Mouse (Mus musculus) macrophage (primary cell): ENCODE measurements around the gene Tnnt3. TPM values are rescaled to one million over a fixed set of nuclear protein-coding genes. Genes with fewer than 3 reads are reported as not detected.

Experiments
- H3K27ac ChIP-seq: fragments of 350-480 bp; formaldehyde crosslinking; 2 replicates; pipeline ENCODE4 v1.9.0; 2021
- H3K36me3 ChIP-seq: fragments of 350-480 bp; formaldehyde crosslinking; 2 replicates; pipeline ENCODE4 v1.9.0; 2021; ENCODE audit errors: inconsistent target
- H3K4me3 ChIP-seq: fragments of 350-480 bp; formaldehyde crosslinking; 2 replicates; pipeline ENCODE4 v1.9.0; 2021; ENCODE audit errors: inconsistent target
- H3K79me2 ChIP-seq: fragments of 350-480 bp; formaldehyde crosslinking; 2 replicates; pipeline ENCODE4 v1.9.0; 2021; ENCODE audit errors: inconsistent target
- WGBS: methylation state at CpG from one replicate; pipeline ENCODE4 v1.1.7; 2026; ENCODE audit warnings: inconsistent platforms; ENCODE audit not compliant: missing documents; 5-methylcytosine and 5-hydroxymethylcytosine counted together
- polyA plus RNA-seq: library from polyadenylated mRNA; stranded (reverse); fragments of 250-400 nt; gene quantifications from 3 replicates; pipeline ENCODE4 v1.2.4, GENCODE M21; 2018; ENCODE audit warnings: inconsistent platforms

Gene Tnnt3
- polyA plus RNA-seq, 1 experiment from 2014 or later, result not detected

DNA sequence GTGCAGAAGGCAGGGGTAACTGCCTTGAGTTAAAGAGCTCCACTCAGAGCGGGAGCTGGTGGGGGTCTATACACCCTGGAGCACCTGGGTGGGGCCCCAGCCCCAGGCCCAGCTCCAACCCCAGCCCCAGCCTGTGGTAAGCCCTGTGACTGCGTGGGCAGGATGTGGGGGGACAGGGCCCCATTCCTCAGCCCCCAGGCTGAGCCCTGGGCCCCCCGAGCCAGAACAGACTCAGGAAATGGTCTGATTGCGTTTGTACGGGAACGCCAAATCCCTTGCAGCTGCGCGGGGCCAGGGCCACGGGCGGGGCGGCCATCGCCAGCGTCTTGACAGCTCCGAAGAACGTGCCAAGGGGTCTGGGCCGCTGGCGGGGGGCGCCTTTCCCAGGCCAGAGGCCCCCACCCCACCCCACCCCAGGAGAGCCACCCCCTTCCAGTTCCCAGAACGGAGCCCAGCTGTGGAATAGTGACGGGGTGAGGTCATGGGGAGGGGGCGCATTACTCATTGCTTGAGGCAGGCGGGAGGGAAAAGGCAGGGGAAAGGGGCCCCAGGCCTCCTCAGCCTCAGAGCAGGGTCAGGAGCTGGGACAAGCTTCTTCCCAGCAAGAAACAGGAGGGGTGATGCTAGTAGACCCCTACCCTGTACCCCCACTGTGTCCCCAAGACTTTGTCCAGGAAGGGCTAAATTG is 16.9 kb upstream of the Tnnt3 start:
- 45% methylated on average over 17 of the region's 22 CpGs for WGBS
- H3K4me3 ChIP-seq, result no peak overlapping the region
- H3K79me2 ChIP-seq, result peaks cover 56% of the 10 kb centered on the region
- peaks cover 26% of the 10 kb centered on the region; the same call in 1 of the 2 replicates for H3K36me3 ChIP-seq
- H3K27ac ChIP-seq, result no peak overlapping the region

DNA sequence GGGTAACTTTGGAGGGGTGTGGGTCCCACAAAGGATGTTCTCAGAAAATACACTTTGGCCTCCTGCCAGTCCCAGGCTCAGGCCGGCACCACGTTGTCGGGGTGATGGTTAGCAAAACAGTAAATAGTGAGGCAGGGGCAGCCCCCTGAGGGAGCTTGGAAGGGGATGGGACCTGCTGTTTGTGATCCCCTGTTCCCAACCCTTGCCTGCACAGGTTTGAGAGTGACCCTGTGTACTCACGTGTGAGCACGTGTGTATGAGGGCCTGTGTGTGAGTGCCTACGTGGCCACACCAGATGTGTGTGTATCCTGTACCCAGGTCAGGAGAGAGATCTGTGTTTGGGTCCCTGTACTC is 16.4 kb upstream of the Tnnt3 start:
- 95% methylated on average over 4 of the region's 6 CpGs for WGBS
- H3K27ac ChIP-seq, result no peak overlapping the region
- peaks cover 50% of the 10 kb centered on the region for H3K79me2 ChIP-seq
- no peak overlapping the region for H3K4me3 ChIP-seq
- peaks cover 31% of the 10 kb centered on the region; the same call in 1 of the 2 replicates for H3K36me3 ChIP-seq

DNA sequence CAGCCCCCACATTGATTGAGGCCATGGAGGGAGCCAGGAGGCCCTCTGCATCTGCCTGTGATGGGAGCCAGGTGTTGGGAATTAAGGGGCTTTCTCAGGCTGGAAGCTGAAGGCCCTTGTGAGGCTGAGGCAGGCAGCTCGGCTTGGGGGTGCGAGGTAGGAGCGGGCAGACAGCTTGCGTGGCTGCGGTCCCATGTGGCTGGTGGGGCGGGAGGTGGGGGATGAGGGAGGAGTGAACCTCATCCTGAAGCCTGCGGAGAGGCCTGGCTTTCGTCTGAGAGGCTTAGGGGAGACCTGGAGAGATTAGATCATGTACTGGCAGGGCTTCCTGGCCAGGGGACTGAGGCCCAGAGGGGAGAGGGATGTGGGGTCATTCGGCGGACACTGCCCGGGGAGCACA is 15.5 kb upstream of the Tnnt3 start:
- H3K79me2 ChIP-seq, result peaks cover 41% of the 10 kb centered on the region
- WGBS, result 98% methylated on average over 11 of the region's 11 CpGs
- H3K36me3 ChIP-seq, result peaks cover 39% of the 10 kb centered on the region; the same call in 1 of the 2 replicates
- H3K27ac ChIP-seq, result no peak overlapping the region
- no peak overlapping the region for H3K4me3 ChIP-seq

DNA sequence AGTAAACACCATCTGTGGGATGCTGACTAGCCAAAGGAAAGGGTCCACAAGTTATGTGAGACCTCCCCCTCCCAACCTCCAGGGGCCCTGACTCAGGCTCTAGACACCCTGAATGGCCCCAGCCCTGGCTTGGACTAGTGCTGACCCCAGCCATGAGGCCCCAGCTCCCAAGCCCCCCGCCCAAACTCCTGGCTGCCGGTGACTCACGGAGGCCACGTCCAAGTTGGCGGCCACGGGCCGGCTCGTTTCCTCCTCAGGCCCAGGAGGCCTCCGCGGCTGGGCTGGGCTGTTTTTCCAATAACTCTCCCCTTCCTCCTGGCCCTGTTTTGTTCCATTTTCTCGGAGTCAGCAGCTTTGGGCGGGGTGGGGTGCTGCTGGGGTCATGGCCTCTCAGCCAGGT is 13.9 kb upstream of the Tnnt3 start:
- Histone ChIP-seq H3K79me2 (peaks cover 25% of the 10 kb centered on the region), H3K27ac (no peak overlapping the region), H3K4me3 (no peak overlapping the region), H3K36me3 (peaks cover 55% of the 10 kb centered on the region; the same call in 1 of the 2 replicates)
- 88% methylated on average over 8 of the region's 12 CpGs for WGBS

DNA sequence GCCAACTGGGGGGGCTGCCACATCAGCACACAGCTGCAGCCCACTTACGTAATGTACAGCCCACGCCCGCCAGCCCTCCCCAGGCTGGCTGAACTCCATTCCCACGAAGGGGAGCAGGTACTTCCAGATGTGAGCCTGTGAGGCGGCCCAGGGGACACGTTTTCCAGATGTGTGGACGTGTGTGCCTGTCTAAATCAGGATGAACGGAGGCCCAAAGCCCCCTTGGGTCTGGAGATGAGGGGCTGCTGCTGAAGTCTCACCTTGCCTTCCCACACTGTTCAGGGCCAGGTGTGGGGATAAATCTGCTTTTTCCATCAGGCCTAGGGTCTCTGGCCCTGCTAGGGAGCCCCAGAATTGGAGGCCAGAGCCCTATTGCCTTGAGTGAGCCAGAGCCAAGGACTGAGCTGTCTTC is 11.9 kb upstream of the Tnnt3 start:
- Histone ChIP-seq H3K4me3 (no peak overlapping the region), H3K79me2 (peaks cover 7% of the 10 kb centered on the region; the same call in 1 of the 2 replicates), H3K27ac (no peak overlapping the region), H3K36me3 (peaks cover 74% of the 10 kb centered on the region)
- 91% methylated on average over 8 of the region's 8 CpGs for WGBS

DNA sequence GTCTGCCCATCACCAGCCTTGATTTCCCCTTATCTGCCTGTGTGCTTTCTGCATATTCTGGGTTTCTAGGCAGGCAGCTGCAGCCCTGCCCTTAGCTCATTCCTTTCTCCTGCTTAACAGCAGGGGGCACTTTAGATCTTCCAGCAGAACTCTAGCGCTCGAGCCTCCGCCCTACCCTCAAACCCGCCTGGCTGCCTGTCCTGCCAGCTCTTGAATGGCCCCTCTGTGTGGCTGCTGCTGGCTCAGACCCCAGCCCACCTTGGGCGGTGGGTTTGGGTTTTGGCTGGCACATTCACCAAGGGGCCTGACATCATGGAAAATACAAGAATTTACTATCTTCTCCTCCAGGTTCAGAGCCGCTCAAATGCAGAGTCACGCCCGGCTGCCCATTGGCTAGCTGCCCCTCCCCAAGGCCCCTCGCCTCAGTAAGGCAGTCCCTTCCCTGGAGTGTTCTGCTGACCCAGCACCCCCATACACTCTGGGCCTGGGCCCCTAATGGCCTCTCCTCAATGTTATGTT is 11.2 kb upstream of the Tnnt3 start:
- no peak overlapping the region for H3K27ac ChIP-seq
- no peak overlapping the region for H3K4me3 ChIP-seq
- H3K36me3 ChIP-seq, result peaks cover 80% of the 10 kb centered on the region
- 89% methylated on average over 6 of the region's 9 CpGs for WGBS
- peaks cover 2% of the 10 kb centered on the region; the same call in 1 of the 2 replicates for H3K79me2 ChIP-seq

DNA sequence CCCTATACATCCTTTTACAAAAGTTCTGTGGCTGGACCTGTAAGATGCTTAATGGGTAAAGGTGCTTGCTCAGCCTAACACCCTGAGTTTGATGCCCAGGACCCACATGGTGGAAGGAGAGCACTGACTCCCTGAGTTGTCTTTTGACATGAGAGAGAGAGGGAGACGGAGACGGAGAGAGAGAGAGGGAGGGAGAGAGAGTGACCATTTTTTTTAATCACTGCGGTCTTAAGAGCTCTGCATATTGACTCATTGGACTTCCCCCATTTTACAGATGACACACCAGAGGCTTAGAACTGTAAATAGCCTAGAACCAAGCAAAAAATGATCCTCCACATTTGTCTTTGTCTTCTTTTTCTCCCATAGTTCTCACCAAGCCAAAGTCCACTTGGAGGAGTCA is 10.6 kb upstream of the Tnnt3 start:
- WGBS, result 90% methylated on average over 2 of the region's 3 CpGs
- Histone ChIP-seq H3K36me3 (peaks cover 86% of the 10 kb centered on the region), H3K79me2 (no peaks in the 10 kb centered on the region), H3K4me3 (no peak overlapping the region), H3K27ac (no peak overlapping the region)

DNA sequence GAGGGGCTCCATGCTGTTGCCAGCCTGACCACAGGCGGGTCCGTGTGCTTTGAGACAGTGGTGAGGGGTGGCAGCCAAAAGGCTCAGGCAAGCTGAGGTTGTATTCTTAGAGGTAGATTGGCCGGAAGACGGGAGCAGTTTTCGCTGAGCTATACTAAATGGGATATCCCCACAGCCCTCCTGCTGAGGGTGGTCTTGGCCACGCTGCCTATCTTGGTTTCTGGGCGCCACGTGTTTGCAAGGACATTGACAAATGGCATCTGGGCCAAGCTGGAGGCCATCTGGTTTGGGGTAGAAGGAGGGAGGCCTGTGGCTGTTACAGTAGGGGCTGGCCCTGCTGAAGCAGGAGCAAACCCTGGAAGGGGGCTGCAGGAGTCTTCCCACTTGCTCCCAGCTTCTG is 5.1 kb upstream of the Tnnt3 start:
- 94% methylated on average over 7 of the region's 8 CpGs for WGBS
- Histone ChIP-seq H3K36me3 (peaks cover 58% of the 10 kb centered on the region), H3K27ac (no peak overlapping the region), H3K4me3 (no peak overlapping the region), H3K79me2 (no peaks in the 10 kb centered on the region)

DNA sequence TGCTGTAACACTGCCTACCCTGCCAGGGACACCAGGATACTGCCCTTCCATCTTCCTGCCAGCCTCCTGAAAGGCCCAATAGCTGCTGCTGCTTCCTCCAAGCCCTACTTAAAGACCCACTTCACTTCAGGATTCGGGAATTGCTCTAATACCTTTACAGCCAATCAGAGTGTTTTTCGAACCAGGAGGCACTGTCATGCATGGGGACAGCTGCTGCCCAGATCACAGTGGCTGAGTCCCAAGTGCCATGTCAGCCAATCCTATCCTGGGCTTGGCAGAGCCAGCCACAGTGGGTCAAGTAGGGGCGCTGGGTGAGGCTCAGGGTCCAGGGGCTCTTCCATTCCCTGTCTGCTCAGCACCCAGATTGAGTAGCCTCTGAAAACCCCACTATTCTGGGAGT is 2.5 kb upstream of the Tnnt3 start:
- H3K36me3 ChIP-seq, result peaks cover 32% of the 10 kb centered on the region; the same call in 1 of the 2 replicates
- no peak overlapping the region for H3K27ac ChIP-seq
- H3K79me2 ChIP-seq, result no peaks in the 10 kb centered on the region
- 97% methylated on average over 3 of the region's 3 CpGs for WGBS
- H3K4me3 ChIP-seq, result no peak overlapping the region

DNA sequence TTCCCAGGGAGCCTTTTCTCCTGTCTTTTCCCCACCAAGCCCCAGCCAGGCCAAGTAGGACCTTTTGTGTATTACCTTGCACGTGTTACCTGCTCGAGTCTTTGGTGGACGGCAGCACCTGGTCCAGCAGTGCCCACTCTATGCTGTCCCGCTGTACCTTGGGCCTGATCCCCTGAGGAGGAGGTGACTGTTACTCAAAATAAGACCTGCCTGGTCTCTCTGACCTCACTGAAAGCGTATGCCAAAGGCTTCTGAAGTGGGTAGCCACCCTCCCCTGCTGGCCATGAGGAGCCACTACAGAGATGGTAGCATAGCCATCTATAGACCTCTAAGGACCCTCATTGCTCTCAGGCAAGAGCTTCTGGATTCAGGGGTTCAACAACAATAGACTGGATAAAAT is 1.8 kb upstream of the Tnnt3 start:
- WGBS, result 96% methylated on average over 5 of the region's 5 CpGs
- Histone ChIP-seq H3K36me3 (peaks cover 26% of the 10 kb centered on the region; the same call in 1 of the 2 replicates), H3K79me2 (no peaks in the 10 kb centered on the region), H3K27ac (no peak overlapping the region), H3K4me3 (no peak overlapping the region)

DNA sequence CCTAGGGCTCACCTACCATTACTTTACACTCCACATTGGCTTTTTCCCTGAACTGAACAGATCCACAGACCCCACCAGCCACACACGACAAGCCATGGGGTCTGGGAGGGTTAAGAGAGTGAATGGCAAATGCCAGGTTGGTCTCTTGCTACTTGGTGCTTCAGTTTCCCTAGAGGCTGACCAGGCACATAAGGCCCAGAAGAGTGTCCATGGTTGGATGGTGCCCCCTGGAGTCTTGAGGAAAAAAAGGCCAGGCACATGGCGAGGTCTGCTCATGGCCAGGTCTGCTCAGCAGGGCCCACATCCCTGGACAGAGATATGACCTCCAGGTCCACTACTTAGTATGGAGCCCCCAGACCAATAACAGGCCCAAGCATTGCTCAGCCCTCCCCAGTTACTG is 861 bp upstream of the Tnnt3 start:
- Histone ChIP-seq H3K4me3 (no peak overlapping the region), H3K79me2 (no peaks in the 10 kb centered on the region), H3K27ac (no peak overlapping the region), H3K36me3 (peaks cover 17% of the 10 kb centered on the region; the same call in 1 of the 2 replicates)
- 84% methylated on average over 2 of the region's 2 CpGs for WGBS

DNA sequence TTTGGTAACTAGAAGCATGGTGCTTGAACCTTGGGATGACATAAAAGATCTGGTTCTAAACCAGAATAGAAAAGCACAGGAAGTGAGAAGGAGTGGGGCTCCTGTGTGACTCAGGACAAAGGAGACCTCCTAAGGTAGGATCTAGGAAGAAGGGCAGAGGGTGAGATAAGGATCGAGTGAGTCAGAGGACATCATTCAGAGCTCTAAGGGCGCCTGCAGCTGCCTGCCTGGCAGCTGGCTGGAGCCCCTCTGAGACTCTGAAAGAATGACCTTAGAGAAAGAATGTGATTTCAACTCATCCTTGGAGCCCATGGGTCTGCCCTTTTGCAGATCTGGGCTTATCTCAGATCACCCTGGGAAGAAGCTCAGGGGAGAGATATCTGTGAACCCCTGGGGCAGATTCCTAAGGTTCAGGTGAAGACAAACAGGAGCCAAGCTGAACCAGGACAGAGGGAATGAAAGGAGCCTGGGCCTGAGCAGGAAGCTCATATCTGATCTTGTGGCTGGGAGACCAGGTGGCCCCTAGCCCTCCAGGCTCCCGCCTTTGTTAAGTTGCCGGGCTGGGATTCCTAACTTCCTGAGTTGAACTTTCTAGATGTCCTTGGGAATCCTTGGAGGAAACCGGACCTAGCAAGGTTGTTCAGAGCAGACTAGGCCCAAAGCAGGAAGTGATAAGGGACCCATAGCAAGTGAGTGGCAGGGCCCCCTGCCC is 530 bp downstream of the Tnnt3 start:
- H3K79me2 ChIP-seq, result no peaks in the 10 kb centered on the region
- WGBS, result 80% methylated on average over 5 of the region's 5 CpGs
- peaks cover 4% of the 10 kb centered on the region; the same call in 1 of the 2 replicates for H3K36me3 ChIP-seq
- H3K27ac ChIP-seq, result no peak overlapping the region
- no peak overlapping the region for H3K4me3 ChIP-seq

DNA sequence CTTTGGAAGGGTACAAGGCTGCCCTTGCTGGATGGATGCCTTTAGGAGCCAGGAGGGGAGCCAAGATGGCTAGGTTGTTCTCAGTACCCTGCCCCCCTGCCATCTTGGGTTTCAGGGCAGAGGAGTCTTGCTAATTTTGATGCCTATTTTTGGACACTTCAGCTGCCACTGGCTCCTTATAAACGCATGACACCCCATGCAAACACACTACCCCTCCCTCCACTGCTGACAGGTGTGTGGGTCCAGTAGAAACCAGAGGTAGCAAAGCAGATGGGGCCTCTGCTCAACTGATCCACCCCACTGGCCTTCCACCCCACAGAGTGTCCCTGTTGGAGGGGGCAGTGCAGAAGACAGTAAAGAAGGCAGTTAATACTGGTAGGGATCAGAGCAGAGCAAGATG is 1.4 kb downstream of the Tnnt3 start:
- H3K4me3 ChIP-seq, result no peak overlapping the region
- no peaks in the 10 kb centered on the region for H3K79me2 ChIP-seq
- no peak overlapping the region for H3K27ac ChIP-seq
- H3K36me3 ChIP-seq, result no peaks in the 10 kb centered on the region
- WGBS, result 85% methylated on average over 1 of the region's 1 CpGs

DNA sequence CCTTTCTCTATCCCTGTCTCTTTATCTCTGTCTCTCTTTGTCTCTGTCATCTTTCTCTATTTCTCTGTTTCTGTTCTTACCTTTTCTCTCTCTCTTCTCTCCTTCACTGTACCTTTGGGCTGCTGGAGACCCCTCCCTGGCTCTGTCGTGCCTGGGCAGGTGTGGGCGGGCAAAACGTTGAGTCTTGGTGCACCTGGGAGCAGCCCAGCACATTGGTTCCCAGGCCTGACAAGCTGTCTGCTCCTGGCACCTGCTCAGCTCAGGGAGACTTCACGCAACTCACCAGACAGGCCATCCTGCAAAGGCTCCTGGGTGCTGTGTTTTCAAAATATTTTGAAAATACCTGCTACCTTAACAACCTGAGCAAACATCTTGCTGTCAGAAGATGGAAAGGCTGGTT is 4.6 kb downstream of the Tnnt3 start:
- Histone ChIP-seq H3K79me2 (no peaks in the 10 kb centered on the region), H3K36me3 (no peaks in the 10 kb centered on the region), H3K4me3 (no peak overlapping the region), H3K27ac (no peak overlapping the region)
- WGBS, result 79% methylated on average over 4 of the region's 4 CpGs

DNA sequence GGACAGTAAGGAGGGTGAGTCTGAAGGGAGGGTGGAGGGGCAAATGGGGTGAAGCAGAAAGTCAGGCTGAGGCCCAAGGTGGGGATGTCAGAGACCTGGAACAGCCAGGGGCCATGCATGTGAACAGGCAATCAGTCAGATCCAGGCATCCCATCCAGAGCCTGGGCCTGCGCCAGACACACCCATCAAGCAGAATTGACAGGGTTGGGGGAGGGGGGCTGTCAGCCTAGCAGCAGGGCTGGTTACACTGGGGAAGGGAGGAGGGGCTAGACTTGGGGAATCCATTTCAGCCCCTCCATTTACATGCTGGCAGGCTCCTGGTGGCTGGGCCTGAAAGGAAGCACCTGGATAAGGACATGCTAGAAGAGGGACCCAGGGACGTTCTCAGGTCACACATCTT is 7.3 kb downstream of the Tnnt3 start:
- Histone ChIP-seq H3K4me3 (no peak overlapping the region), H3K79me2 (no peaks in the 10 kb centered on the region), H3K36me3 (no peaks in the 10 kb centered on the region), H3K27ac (no peak overlapping the region)
- WGBS, result 83% methylated on average over 2 of the region's 2 CpGs
